ENCODE assay signal across 16 mouse cellular contexts in genomic region chr2:11739516-11740051, GRCm38 (mm10). TPM values are rescaled to one million over a fixed set of nuclear protein-coding genes. Genes with fewer than 3 reads are reported as not detected.
DNase-seq lines count a peak whose midpoint lies in the region; ATAC-seq and TF ChIP-seq lines count a peak whose summit lies in the region.
"Had no signal": no experiment of that assay in that cellular context is flagged by ENCODE, and none has a peak within 500 bp of the region (broad histone marks: within the 10 kb centered on the region; RNA-seq: fewer than 3 reads in every experiment).

No protein-coding gene starts in this region.

- no peak for TF ChIP-seq EP300 in MEL (IDR thresholded peaks at IDR 0.05; ENCODE audit: low read depth in 1 of 2, low read length in 2 of 2)

- H3K27ac ChIP-seq in liver, embryonic 15.5 days (replicated peaks): 0 out of 2 replicates have a peak overlapping the region, but pooled peaks have one; percentile 9
- H3K27ac ChIP-seq in liver, embryonic 11.5 days (ENCODE audit: low read depth, low read length): no peak overlapping the region
- H3K27ac ChIP-seq in MEL (ENCODE audit: control insufficient read depth, low read depth, low read length): no peak overlapping the region
- H3K27ac ChIP-seq: hindbrain, embryonic 12.5 days; liver, embryonic 14.5 days had no signal

- no peak for TF ChIP-seq RAD21 in MEL (IDR thresholded peaks at IDR 0.05; ENCODE audit: low read depth, low read length)

- H3K79me2 ChIP-seq in MEL (ENCODE audit: control insufficient read depth, insufficient read depth, low read length, poor library complexity): no peaks in the 10 kb centered on the region

- no peaks in the 10 kb centered on the region for H3K4me1 ChIP-seq in liver, embryonic 15.5 days (replicated peaks)
- no peaks in the 10 kb centered on the region for H3K4me1 ChIP-seq in liver, embryonic 11.5 days (replicated peaks; ENCODE audit: control insufficient read depth, insufficient read depth, low read length)
- no peaks in the 10 kb centered on the region; a peak in 1 of 4 replicates for H3K4me1 ChIP-seq in MEL (ENCODE audit: control insufficient read depth in 1 of 2, insufficient read depth in 2 of 2, low read length in 2 of 2)
- H3K4me1 ChIP-seq: hindbrain, embryonic 12.5 days had no signal

- DNase-seq in liver, embryonic 11.5 days (ENCODE audit: low spot score): no peak
- peak; percentile 35 for DNase-seq in MEL (ENCODE audit: low read depth, low spot score)
- peak; percentile 3 to 4 for DNase-seq in monocyte, adult 2 months (ENCODE audit: low read depth in 1 of 2, low spot score in 2 of 2)
- DNase-seq in retina, embryonic 14.5 days (ENCODE audit: low spot score): no peak
- no peak for DNase-seq in thymus, adult 18-20 months
- no peak for DNase-seq in testis, postnatal 10 days (ENCODE audit: low spot score)
- DNase-seq: adrenal gland, adult 2 months; cerebellum, adult 9-11 months; embryo, embryonic 11 days; kidney, adult 11 months; layer of hippocampus, postnatal 36 days; thymus, postnatal 14 days had no signal

- ATAC-seq in liver, embryonic 15.5 days (ENCODE audit: insufficient read depth): no peak; the same call in 1 of the 2 replicates
- ATAC-seq in liver, embryonic 11.5 days (replicated peaks; ENCODE audit: low FRiP score): no peak
- peak; percentile 98 for ATAC-seq in granulocyte monocyte progenitor cell, adult 5-6 weeks (replicated peaks; ENCODE audit: poor library complexity, severe bottlenecking)

- TF ChIP-seq CTCF in MEL (IDR thresholded peaks at IDR 0.05 in 2 of 3, conservative IDR thresholded peaks at IDR 0.05 in 1 of 3; ENCODE audit: control insufficient read depth in 1 of 3, insufficient read depth in 1 of 3, low read depth in 2 of 3, low read length in 3 of 3, poor library complexity in 1 of 3, severe bottlenecking in 1 of 3): no peak

- H3K9ac ChIP-seq in liver, embryonic 15.5 days: no peak overlapping the region
- no peak overlapping the region for H3K9ac ChIP-seq in liver, embryonic 11.5 days (ENCODE audit: low read depth, low read length)
- no peak overlapping the region for H3K9ac ChIP-seq in MEL (ENCODE audit: control insufficient read depth, low read depth, low read length, poor library complexity, severe bottlenecking)
- H3K9ac ChIP-seq: hindbrain, embryonic 12.5 days; liver, embryonic 14.5 days had no signal

- WGBS in liver, embryonic 15.5 days (ENCODE audit: insufficient replicate concordance): 64% methylated on average over 4 of the region's 4 CpGs
- 90% methylated on average over 4 of the region's 4 CpGs for WGBS in liver, embryonic 11.5 days

- TF ChIP-seq POLR2A in MEL (IDR thresholded peaks at IDR 0.05; ENCODE audit: control insufficient read depth in 1 of 2, insufficient read depth in 1 of 2, low read depth in 1 of 2, low read length in 2 of 2, poor library complexity in 1 of 2): no peak

- H3K27me3 ChIP-seq in liver, embryonic 15.5 days: no peaks in the 10 kb centered on the region
- no peaks in the 10 kb centered on the region for H3K27me3 ChIP-seq in liver, embryonic 11.5 days (replicated peaks; ENCODE audit: control insufficient read depth, insufficient read depth, low read length)
- H3K27me3 ChIP-seq in MEL (ENCODE audit: control insufficient read depth in 1 of 2, insufficient read depth in 2 of 2, low read length in 2 of 2): no peaks in the 10 kb centered on the region
- H3K27me3 ChIP-seq: hindbrain, embryonic 12.5 days had no signal

- no peaks in the 10 kb centered on the region for H3K9me3 ChIP-seq in liver, embryonic 15.5 days (replicated peaks)
- no peaks in the 10 kb centered on the region for H3K9me3 ChIP-seq in liver, embryonic 11.5 days (ENCODE audit: control insufficient read depth, low read length)
- no peaks in the 10 kb centered on the region for H3K9me3 ChIP-seq in MEL (replicated peaks; ENCODE audit: insufficient read depth, low read length)
- H3K9me3 ChIP-seq: hindbrain, embryonic 12.5 days had no signal

- no peak overlapping the region for H3K4me3 ChIP-seq in liver, embryonic 15.5 days (replicated peaks)
- H3K4me3 ChIP-seq in liver, embryonic 11.5 days (ENCODE audit: low read depth, low read length): no peak overlapping the region
- H3K4me3 ChIP-seq in MEL (ENCODE audit: control insufficient read depth in 1 of 2, insufficient read depth in 1 of 2, low read depth in 2 of 2, low read length in 2 of 2): no peak overlapping the region
- H3K4me3 ChIP-seq: hindbrain, embryonic 12.5 days had no signal

- H3K4me2 ChIP-seq in liver, embryonic 15.5 days: no peak overlapping the region
- no peak overlapping the region for H3K4me2 ChIP-seq in liver, embryonic 11.5 days
- H3K4me2 ChIP-seq: hindbrain, embryonic 12.5 days had no signal

- H3K36me3 ChIP-seq in liver, embryonic 15.5 days (replicated peaks): peaks cover 32% of the 10 kb centered on the region
- peaks cover 15% of the 10 kb centered on the region; the same call in 1 of the 2 replicates for H3K36me3 ChIP-seq in liver, embryonic 11.5 days (ENCODE audit: control insufficient read depth, insufficient read depth, low read length)
- H3K36me3 ChIP-seq in MEL (ENCODE audit: control insufficient read depth in 1 of 2, insufficient read depth in 2 of 2, low read length in 2 of 2): no peaks in the 10 kb centered on the region; a peak in 1 of 4 replicates

TF ChIP-seq in MEL, 35 proteins besides CTCF, POLR2A, EP300 and RAD21:
- TF ChIP-seq TCF12 (IDR thresholded peaks at IDR 0.05; ENCODE audit: low read depth, low read length) (no peak), SMC3 (IDR thresholded peaks at IDR 0.05; ENCODE audit: low read depth, low read length) (no peak), TBP (IDR thresholded peaks at IDR 0.05; ENCODE audit: low read depth, low read length) (no peak), NRF1 (IDR thresholded peaks at IDR 0.05; ENCODE audit: insufficient read depth, low read depth, low read length, poor library complexity, severe bottlenecking) (no peak), JUND (IDR thresholded peaks at IDR 0.05; ENCODE audit: low read depth, low read length) (no peak), E2F4 (IDR thresholded peaks at IDR 0.05; ENCODE audit: borderline replicate concordance, low read depth, low read length) (no peak), MYB (IDR thresholded peaks at IDR 0.05; ENCODE audit: low read depth, low read length) (no peak), USF2 (IDR thresholded peaks at IDR 0.05; ENCODE audit: borderline replicate concordance in 1 of 2, insufficient read depth in 1 of 2, low read depth in 1 of 2, low read length in 2 of 2) (no peak), UBTF (IDR thresholded peaks at IDR 0.05; ENCODE audit: borderline replicate concordance, insufficient read depth, low read depth, low read length) (no peak), ZNF384 (IDR thresholded peaks at IDR 0.05; ENCODE audit: low read depth, low read length) (no peak), ZC3H11A (IDR thresholded peaks at IDR 0.05; ENCODE audit: low read depth, low read length) (no peak), RCOR1 (IDR thresholded peaks at IDR 0.05; ENCODE audit: low read depth, low read length) (no peak), MXI1 (IDR thresholded peaks at IDR 0.05; ENCODE audit: low read depth, low read length) (no peak), MAX (IDR thresholded peaks at IDR 0.05; ENCODE audit: low read length) (no peak), GATA1 (IDR thresholded peaks at IDR 0.05; ENCODE audit: low read depth, low read length) (no peak)

RNA-seq across cellular contexts. Expression of gene Il15ra, which starts 34.5 kb away (rescaled TPM):
- polyA plus RNA-seq in liver, embryonic 15.5 days (2015; fragmentation: Nextera tagmentation; extraction: Ambion mirVana): 6.2 and 7.2 TPM in 2 replicates
- polyA plus RNA-seq in liver, embryonic 11.5 days (2014; fragmentation: Nextera tagmentation; extraction: Ambion mirVana): 1.6 and 2.1 TPM in 2 replicates
- total RNA-seq in MEL (2012; rRNA removed): 0.10 and 0.50 TPM in 2 replicates
- under 1 TPM in 1 of 2 experiments, not detected in 1; 0.95 TPM for polyA plus RNA-seq in MEL (2012; ENCODE audit: insufficient read depth in 1 of 2, insufficient read length in 2 of 2, low read depth in 1 of 2, low replicate concordance in 2 of 2, missing spikeins in 1 of 2)
- 25.4 and 26.0 TPM in 2 replicates for total RNA-seq in granulocyte monocyte progenitor cell, adult 5-6 weeks (2014; fragmentation: Nextera tagmentation)
- total RNA-seq in granulocyte monocyte progenitor cell, adult 5-6 weeks (2017): 14.3 and 26.1 TPM in 2 replicates

RNA-seq across cellular contexts. Expression of gene Fbh1, which starts 37.8 kb away (rescaled TPM):
- polyA plus RNA-seq in liver, embryonic 15.5 days (2015; fragmentation: Nextera tagmentation; extraction: Ambion mirVana): 24.7 and 27.5 TPM in 2 replicates
- polyA plus RNA-seq in liver, embryonic 11.5 days (2014; fragmentation: Nextera tagmentation; extraction: Ambion mirVana): 73.5 and 80.7 TPM in 2 replicates
- total RNA-seq in MEL (2012; rRNA removed): 33.7 and 34.9 TPM in 2 replicates
- 10 to 100 TPM in 1 of 2 experiments, not detected in 1; 44.9 TPM for polyA plus RNA-seq in MEL (2012; ENCODE audit: insufficient read depth in 1 of 2, insufficient read length in 2 of 2, low read depth in 1 of 2, low replicate concordance in 2 of 2, missing spikeins in 1 of 2)
- 92.6 and 97.2 TPM in 2 replicates for total RNA-seq in granulocyte monocyte progenitor cell, adult 5-6 weeks (2014; fragmentation: Nextera tagmentation)
- 81.2 and 84.4 TPM in 2 replicates for total RNA-seq in granulocyte monocyte progenitor cell, adult 5-6 weeks (2017)

RNA-seq across cellular contexts. Expression of gene Ankrd16, which starts 38.1 kb away (rescaled TPM):
- 8.7 and 10.9 TPM in 2 replicates for polyA plus RNA-seq in liver, embryonic 15.5 days (2015; fragmentation: Nextera tagmentation; extraction: Ambion mirVana)
- 18.8 and 24.2 TPM in 2 replicates for polyA plus RNA-seq in liver, embryonic 11.5 days (2014; fragmentation: Nextera tagmentation; extraction: Ambion mirVana)
- total RNA-seq in MEL (2012; rRNA removed): 11.6 and 12.9 TPM in 2 replicates
- 10 to 100 TPM in 1 of 2 experiments, not detected in 1; 23.5 TPM for polyA plus RNA-seq in MEL (2012; ENCODE audit: insufficient read depth in 1 of 2, insufficient read length in 2 of 2, low read depth in 1 of 2, low replicate concordance in 2 of 2, missing spikeins in 1 of 2)
- 44.3 and 76.9 TPM in 2 replicates for total RNA-seq in granulocyte monocyte progenitor cell, adult 5-6 weeks (2014; fragmentation: Nextera tagmentation)
- 24.0 and 36.5 TPM in 2 replicates for total RNA-seq in granulocyte monocyte progenitor cell, adult 5-6 weeks (2017)

Comparison
In these comparisons a context has a peak if more than half of its experiments do, and no peak if none do; other contexts are left out.
1. DNase-seq: peak in MEL (single experiment) and monocyte, adult 2 months (2 of 2); none in liver, embryonic 11.5 days (single experiment), retina, embryonic 14.5 days (single experiment), thymus, adult 18-20 months (0 of 2) and testis, postnatal 10 days (single experiment).